Mouse (Mus musculus) naive thymus-derived CD4-positive, alpha-beta T cell, adult 2 months (primary cell): Measurements from ENCODE around the gene Scgb2b19.
"Not testable (repeated sequence)": the region's sequence is repeated elsewhere in the genome, so short reads cannot be mapped to it uniquely, and the experiment has no call there.

Experiments
- DNase-seq: peaks from one replicate; pipeline ENCODE4 v3.0.0-alpha.2; 2011; ENCODE audit warnings: low read depth

Scgb2b19 gene

GRCm38 (mm10) chr7:33280238-33280637, at the start of gene Scgb2b19:
Scgb2b19 (minus strand) TSS chr7:33280338.
- DNase-seq, result not testable (repeated sequence)

GRCm38 (mm10) chr7:33286991-33287390, 6.9 kb upstream of the Scgb2b19 start, which contains the start of gene Scgb1b19:
Scgb1b19 (plus strand) TSS chr7:33287291.
- DNase-seq, result not testable (repeated sequence)
